31 mouse cellular contexts compared by ENCODE assay signal in the genomic region with DNA sequence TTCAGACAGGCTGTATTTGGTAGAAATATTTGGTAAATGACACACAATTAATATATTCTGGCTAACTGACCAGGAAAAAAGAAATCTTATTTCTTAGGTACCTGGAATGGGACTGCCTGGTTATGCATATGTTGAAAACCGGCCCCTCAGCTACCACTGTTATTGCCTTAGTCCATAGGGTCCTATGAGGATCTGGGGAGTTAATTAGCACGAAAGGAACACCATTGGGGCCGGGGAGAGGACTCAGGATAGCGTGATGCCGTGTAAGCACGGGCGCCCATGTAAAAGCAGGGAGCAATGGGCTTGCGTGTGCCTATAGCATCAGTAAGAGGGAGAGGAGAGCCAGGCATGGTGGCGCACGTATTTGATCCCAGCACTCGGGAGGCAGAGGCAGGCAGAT.
"Had no signal": no experiment of that assay in that cellular context is flagged by ENCODE, and none has a peak within 500 bp of the region (broad histone marks: within the 10 kb centered on the region; RNA-seq: fewer than 3 reads in every experiment).

No protein-coding gene starts in this region.

- H3K27ac ChIP-seq: heart, embryonic 13.5 days; heart, embryonic 15.5 days; hindbrain, embryonic 10.5 days; hindbrain, embryonic 12.5 days; hindbrain, embryonic 13.5 days; hindbrain, embryonic 14.5 days; hindbrain, embryonic 15.5 days; intestine, embryonic 15.5 days; kidney, embryonic 15.5 days; kidney, postnatal 0 days; left cerebral cortex, adult 2 months had no signal

- H3K9ac ChIP-seq: heart, embryonic 12.5 days; heart, embryonic 13.5 days; heart, embryonic 15.5 days; hindbrain, embryonic 12.5 days; hindbrain, embryonic 13.5 days; hindbrain, embryonic 14.5 days; hindbrain, embryonic 15.5 days; intestine, embryonic 15.5 days; kidney, embryonic 15.5 days had no signal

- H3K4me2 ChIP-seq: heart, embryonic 11.5 days; heart, embryonic 12.5 days; heart, embryonic 13.5 days; heart, embryonic 15.5 days; hindbrain, embryonic 12.5 days; hindbrain, embryonic 13.5 days; hindbrain, embryonic 14.5 days; hindbrain, embryonic 15.5 days; intestine, embryonic 15.5 days; kidney, embryonic 15.5 days had no signal

- H3K4me3 ChIP-seq: heart, embryonic 12.5 days; heart, embryonic 13.5 days; heart, embryonic 15.5 days; hindbrain, embryonic 10.5 days; hindbrain, embryonic 12.5 days; hindbrain, embryonic 13.5 days; hindbrain, embryonic 15.5 days; intestine, embryonic 15.5 days; kidney, embryonic 15.5 days; layer of hippocampus, adult 2 months; left cerebral cortex, adult 2 months had no signal

- H3K4me1 ChIP-seq: heart, embryonic 12.5 days; heart, embryonic 13.5 days; heart, embryonic 15.5 days; hindbrain, embryonic 10.5 days; hindbrain, embryonic 12.5 days; hindbrain, embryonic 13.5 days; hindbrain, embryonic 15.5 days; kidney, embryonic 15.5 days had no signal

- H3K36me3 ChIP-seq: heart, embryonic 12.5 days; heart, embryonic 13.5 days; heart, embryonic 15.5 days; hindbrain, embryonic 10.5 days; hindbrain, embryonic 12.5 days; hindbrain, embryonic 13.5 days; hindbrain, embryonic 15.5 days; intestine, embryonic 15.5 days; kidney, embryonic 15.5 days had no signal

- DNase-seq: heart, postnatal 10 days; heart, postnatal 14 days; heart, postnatal 36 days; heart, postnatal 4 days; kidney, adult 11 months; kidney, adult 18-20 months; kidney, adult 2 months; kidney, adult 8-10 months; kidney, adult 9 months; kidney, postnatal 10 days; kidney, postnatal 14 days; kidney, postnatal 36 days; kidney, postnatal 4 days; layer of hippocampus, adult 9-11 months; layer of hippocampus, postnatal 36 days had no signal

- H3K9me3 ChIP-seq: heart, embryonic 12.5 days; heart, embryonic 13.5 days; heart, embryonic 15.5 days; hindbrain, embryonic 10.5 days; hindbrain, embryonic 12.5 days; hindbrain, embryonic 13.5 days; hindbrain, embryonic 15.5 days; intestine, embryonic 15.5 days; kidney, embryonic 15.5 days had no signal

- H3K27me3 ChIP-seq: heart, embryonic 12.5 days; heart, embryonic 13.5 days; heart, embryonic 15.5 days; hindbrain, embryonic 12.5 days; hindbrain, embryonic 13.5 days; hindbrain, embryonic 15.5 days; intestine, embryonic 15.5 days; kidney, embryonic 15.5 days had no signal

- ATAC-seq: intestine, embryonic 15.5 days; intestine, embryonic 16.5 days; intestine, postnatal 0 days had no signal
